Mouse (Mus musculus): ENCODE measurements at regions not wholly inside any gene's neighbourhood (a gene's known extent, or its start where the extent isn't known, plus 50 kb on each side); places are given as distances from the start of the nearest gene placed in this dataset.
A peak's percentile ranks its signal among the peaks of the same experiment; 100 is the strongest.
"Not testable (repeated sequence)": the region's sequence is repeated elsewhere in the genome, so short reads cannot be mapped to it uniquely, and the experiment has no call there.

DNA sequence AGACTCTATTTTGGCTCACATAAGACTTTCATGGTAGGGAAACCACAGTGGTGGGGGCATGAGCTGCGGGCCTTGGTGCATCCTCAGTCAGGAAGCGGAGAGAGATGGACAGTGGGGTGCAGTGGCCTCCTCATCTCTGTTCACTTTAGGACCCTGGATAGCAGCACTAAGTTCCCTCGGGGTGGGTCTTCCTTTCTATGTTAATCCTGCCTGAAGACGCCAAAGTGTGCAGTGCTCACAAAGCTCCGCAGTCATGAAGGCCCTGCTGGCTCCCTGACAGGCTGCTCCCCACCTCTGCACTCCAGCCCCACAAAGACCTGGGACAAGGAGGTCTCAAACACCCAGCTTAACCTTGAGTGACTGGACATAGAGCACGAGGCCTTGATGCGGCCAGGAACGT is 56.8 kb downstream of the Sox1 start:
- no peak overlapping the region for H3K4me2 ChIP-seq (replicated peaks)
- H3K36me3 ChIP-seq: no peaks in the 10 kb centered on the region
- no peak for ATAC-seq (ENCODE audit: low FRiP score, low read depth)
- peaks cover 35% of the 10 kb centered on the region for H3K27me3 ChIP-seq
- H3K9ac ChIP-seq (replicated peaks): no peak overlapping the region
- no peaks in the 10 kb centered on the region for H3K9me3 ChIP-seq
- 62% methylated on average over 8 of the region's 8 CpGs for WGBS
- no peaks in the 10 kb centered on the region for H3K4me1 ChIP-seq
- no peak overlapping the region for H3K4me3 ChIP-seq
- H3K27ac ChIP-seq (replicated peaks): no peak overlapping the region

DNA sequence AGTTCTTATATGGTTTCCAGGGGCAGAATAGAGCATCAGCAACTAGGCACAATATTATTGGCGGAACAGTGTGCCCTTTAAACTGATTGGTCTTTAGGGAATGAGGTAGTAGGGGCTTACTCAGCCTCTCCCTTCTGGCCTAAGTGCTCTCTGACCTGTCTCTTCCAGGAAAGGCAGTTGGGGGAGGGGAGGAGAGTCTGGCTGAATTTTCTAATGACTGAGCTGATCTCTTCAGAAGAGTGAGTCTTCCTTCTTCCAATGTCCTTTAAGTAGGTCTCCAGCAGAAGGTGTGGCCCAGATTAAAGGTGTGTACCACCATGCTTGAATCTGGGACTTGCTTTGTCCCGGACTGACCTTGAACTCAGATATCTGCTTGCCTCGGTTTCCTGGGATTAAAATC is 60.3 kb downstream of the Sox1 start:
- not testable (repeated sequence) for H3K9ac ChIP-seq (replicated peaks); H3K36me3 ChIP-seq; ATAC-seq (ENCODE audit: low FRiP score, low read depth); H3K27ac ChIP-seq (replicated peaks); H3K9me3 ChIP-seq; H3K4me2 ChIP-seq (replicated peaks); H3K4me3 ChIP-seq
- WGBS: 88% methylated on average over 3 of the region's 3 CpGs
- Histone ChIP-seq H3K4me1 (peaks cover 11% of the 10 kb centered on the region; the same call in 1 of the 2 replicates), H3K27me3 (peaks cover 28% of the 10 kb centered on the region; the same call in 1 of the 2 replicates)

DNA sequence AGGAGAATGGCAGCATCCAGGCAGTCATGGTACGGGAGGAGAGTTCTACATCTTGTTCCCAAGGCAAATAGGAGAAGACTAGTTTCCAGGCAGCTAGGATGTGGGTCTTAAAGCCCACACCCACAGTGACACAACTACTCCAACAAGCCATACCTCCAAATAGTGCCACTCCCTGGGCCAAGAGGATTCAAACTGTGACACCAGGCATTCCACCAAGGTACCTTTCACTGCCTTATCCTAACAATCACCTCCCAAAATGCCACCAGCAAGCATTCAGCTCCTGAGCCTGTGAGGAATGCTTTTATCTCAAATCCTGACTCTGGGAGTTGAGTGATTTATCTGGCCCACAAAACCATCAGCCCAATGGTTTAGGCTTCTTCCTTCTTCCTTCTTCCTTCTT is 61.2 kb downstream of the Sox1 start:
- 96% methylated on average over 1 of the region's 1 CpGs for WGBS

DNA sequence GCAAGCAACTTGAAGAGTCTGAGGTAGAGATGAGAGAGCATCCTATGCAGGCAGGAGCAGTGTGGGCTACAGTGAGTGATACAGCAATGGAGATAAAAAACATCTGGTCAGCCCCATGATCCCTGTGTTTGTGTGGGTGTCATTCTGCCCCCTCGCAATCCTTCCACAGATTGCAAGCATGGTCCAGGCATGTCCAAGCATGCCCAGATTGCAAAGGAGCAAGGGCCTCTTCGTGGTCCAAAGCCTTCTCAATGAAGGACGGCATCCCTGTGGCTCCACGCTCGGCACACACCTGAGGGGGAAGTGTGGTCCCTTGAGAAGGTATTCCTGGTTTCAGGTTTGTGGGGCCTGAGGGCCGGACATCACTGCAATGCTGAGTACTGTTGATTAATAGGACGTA is 61.9 kb downstream of the Sox1 start:
- peaks cover 17% of the 10 kb centered on the region for H3K4me1 ChIP-seq
- H3K27me3 ChIP-seq: peaks cover 31% of the 10 kb centered on the region
- no peak overlapping the region for H3K27ac ChIP-seq (replicated peaks)
- no peak overlapping the region for H3K4me2 ChIP-seq (replicated peaks)
- no peak overlapping the region for H3K9ac ChIP-seq (replicated peaks)
- H3K4me3 ChIP-seq: no peak overlapping the region
- no peaks in the 10 kb centered on the region for H3K36me3 ChIP-seq
- H3K9me3 ChIP-seq: no peaks in the 10 kb centered on the region
- no peak for ATAC-seq (ENCODE audit: low FRiP score, low read depth)
- 72% methylated on average over 7 of the region's 7 CpGs for WGBS

More for the DNA sequence above, 61.2 kb downstream of the Sox1 start:
- ATAC-seq (ENCODE audit: low FRiP score, low read depth): no peak
- H3K4me2 ChIP-seq (replicated peaks): no peak overlapping the region
- no peaks in the 10 kb centered on the region for H3K36me3 ChIP-seq
- H3K9ac ChIP-seq (replicated peaks): no peak overlapping the region
- H3K9me3 ChIP-seq: no peaks in the 10 kb centered on the region
- H3K4me3 ChIP-seq: no peak overlapping the region
- H3K27ac ChIP-seq (replicated peaks): no peak overlapping the region
- peaks cover 35% of the 10 kb centered on the region for H3K27me3 ChIP-seq
- H3K4me1 ChIP-seq: peaks cover 11% of the 10 kb centered on the region; the same call in 1 of the 2 replicates

DNA sequence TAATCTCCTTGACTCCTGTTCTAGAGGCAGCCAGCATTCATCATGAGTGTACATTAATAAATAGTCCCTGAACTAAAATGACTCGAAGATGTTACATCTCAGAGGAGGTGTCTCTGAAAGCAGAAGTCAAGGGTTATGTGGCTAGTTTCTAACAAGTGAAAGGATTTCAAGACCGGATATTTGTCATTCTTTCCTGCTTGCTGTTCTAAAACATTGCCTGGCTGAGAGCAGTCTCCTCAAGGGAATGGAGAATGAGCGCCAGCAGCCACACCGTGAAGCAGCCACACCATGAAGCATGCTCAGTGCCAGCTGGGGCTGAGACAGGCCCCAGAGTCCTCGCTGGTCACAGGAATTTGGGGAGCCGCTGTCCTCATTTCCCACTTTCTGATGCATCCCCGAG is 71.8 kb downstream of the Sox1 start:
- no peak overlapping the region for H3K4me2 ChIP-seq (replicated peaks)
- H3K9ac ChIP-seq (replicated peaks): no peak overlapping the region
- peaks cover 20% of the 10 kb centered on the region for H3K4me1 ChIP-seq
- no peak for ATAC-seq (ENCODE audit: low FRiP score, low read depth)
- no peaks in the 10 kb centered on the region for H3K9me3 ChIP-seq
- no peaks in the 10 kb centered on the region for H3K36me3 ChIP-seq
- H3K27ac ChIP-seq (replicated peaks): no peak overlapping the region
- no peak overlapping the region for H3K4me3 ChIP-seq
- 91% methylated on average over 7 of the region's 7 CpGs for WGBS
- peaks cover 66% of the 10 kb centered on the region for H3K27me3 ChIP-seq

DNA sequence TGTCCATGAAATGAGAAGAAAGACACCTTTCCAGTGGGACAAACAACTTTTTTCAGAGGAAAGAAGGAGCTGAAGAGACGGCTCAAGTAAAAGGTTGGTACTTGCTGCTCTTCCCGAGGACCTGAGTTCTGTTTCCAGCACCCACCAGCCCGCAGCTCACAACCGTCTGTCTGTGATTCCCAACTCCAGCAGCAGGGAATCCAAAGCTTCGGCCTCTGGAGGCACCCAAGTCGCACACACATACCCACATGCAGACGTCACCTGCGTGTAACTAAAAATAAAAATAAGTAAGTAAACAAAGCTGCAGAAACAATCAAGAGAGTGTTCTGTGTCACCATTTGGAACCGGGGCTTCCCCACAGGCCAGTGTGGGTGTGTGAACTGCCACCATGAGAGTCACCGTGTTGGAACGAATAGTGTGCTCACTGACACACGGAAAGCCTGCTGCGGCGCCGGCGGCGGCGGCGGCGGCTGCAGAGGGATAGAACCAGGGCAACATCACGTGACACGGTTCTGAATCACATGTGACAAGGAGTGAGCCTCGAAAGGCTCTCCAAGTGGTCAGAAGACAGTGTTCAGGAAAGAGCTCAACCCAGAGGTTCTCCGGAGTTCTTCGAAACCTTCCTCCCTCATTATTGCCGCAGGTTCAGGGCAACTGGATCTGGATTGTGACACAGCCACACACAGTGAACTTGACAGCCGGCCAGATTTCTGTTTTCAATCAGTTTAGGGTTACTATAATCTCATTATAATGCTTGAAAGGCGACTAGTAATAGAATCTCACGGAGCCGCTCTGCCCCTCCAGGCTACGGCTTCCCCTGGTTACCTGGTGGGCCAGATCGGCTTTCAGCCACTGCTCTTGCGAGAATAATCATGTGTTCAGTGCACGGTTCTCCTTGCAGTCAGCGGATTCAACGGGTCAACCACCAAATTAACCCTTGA is 72.6 kb downstream of the Sox1 start:
- no peak for ATAC-seq (ENCODE audit: low FRiP score, low read depth)
- Histone ChIP-seq H3K4me3 (no peak overlapping the region), H3K9me3 (no peaks in the 10 kb centered on the region), H3K36me3 (no peaks in the 10 kb centered on the region), H3K4me2 (replicated peaks) (no peak overlapping the region), H3K9ac (replicated peaks) (no peak overlapping the region; the same call in 1 of the 2 replicates), H3K4me1 (peaks cover 16% of the 10 kb centered on the region), H3K27ac (replicated peaks) (no peak overlapping the region), H3K27me3 (peaks cover 72% of the 10 kb centered on the region)
- WGBS: 69% methylated on average over 36 of the region's 36 CpGs

DNA sequence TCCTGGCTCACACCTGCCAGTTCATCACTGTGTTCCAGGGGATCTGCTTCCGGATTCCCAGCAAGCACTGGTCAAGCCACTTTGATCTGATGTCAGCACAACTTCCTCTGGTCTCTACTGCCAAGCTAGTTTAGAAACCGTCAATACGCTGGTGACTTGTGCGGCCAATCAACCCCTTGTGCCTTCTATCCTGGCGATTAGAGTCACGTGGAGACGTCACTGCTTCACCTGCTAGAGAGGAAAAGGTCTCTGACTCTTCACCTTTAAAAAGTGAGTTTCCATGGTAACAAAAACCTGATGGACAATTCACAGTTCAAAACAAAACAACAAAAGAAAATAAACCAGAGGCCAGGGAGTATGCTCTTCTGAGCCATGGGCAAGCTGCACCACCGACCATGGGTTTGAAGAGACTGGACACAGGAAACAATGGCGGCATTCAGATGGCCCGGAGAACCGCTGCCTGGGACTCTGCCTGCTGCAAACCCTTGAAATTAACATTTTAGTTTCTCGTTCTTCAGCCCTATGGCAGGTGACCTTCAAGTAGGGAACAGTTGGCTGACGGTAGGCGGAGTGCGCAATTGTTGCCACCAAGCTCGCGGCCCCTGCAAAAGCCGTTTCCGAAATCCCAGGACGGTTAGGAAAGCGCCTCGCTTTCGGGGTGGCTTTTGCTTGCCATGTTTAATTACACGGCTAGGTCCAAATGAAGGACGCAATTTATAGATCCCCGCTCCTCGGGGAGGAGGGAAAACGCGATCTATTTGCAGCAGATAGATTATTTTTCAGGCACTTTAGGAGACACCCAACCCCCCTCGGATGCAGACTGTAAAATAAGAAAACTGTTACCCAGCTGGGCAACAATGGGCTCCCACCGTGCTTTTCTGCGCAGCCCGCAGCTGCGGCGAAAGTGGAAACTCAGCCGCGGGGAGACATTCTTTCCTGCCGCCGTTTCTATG is 82.6 kb downstream of the Sox1 start:
- peak; percentile 84 for ATAC-seq (ENCODE audit: low FRiP score, low read depth)
- H3K4me1 ChIP-seq: peaks cover 48% of the 10 kb centered on the region
- H3K9me3 ChIP-seq: no peaks in the 10 kb centered on the region
- peaks cover 54% of the 10 kb centered on the region for H3K27me3 ChIP-seq
- H3K4me3 ChIP-seq: peak overlapping the region; percentile 31
- 6% methylated on average over 39 of the region's 39 CpGs for WGBS
- H3K9ac ChIP-seq (replicated peaks): peak overlapping the region; percentile 29
- peak overlapping the region; percentile 75 for H3K27ac ChIP-seq (replicated peaks)
- peak overlapping the region; percentile 57 for H3K4me2 ChIP-seq (replicated peaks)
- no peaks in the 10 kb centered on the region for H3K36me3 ChIP-seq

DNA sequence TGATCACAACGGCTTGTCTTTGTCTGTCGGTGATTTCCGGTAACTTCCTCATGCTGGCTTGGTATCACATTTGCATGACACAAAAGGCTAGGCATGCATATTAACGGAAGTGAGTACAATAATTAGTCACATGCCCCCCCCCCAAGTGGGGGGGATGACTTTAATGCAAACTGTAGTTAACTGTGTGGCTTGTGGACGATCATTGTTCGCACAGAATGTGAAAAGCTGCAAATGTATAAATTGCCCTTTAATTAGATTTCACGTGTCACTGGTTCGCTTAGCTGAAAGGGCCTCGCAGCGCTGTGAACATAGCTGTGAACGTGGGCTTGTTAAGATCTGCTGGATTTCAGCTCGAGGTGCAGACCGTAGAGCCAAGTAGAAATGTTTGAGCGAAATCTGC is 86.8 kb downstream of the Sox1 start:
- H3K9me3 ChIP-seq: no peaks in the 10 kb centered on the region
- peaks cover 72% of the 10 kb centered on the region for H3K27me3 ChIP-seq
- H3K27ac ChIP-seq (replicated peaks): 0 out of 2 replicates have a peak overlapping the region, but pooled peaks have one; percentile 15
- H3K36me3 ChIP-seq: no peaks in the 10 kb centered on the region
- no peak overlapping the region for H3K9ac ChIP-seq (replicated peaks)
- peaks cover 69% of the 10 kb centered on the region for H3K4me1 ChIP-seq
- ATAC-seq (ENCODE audit: low FRiP score, low read depth): no peak
- WGBS: 38% methylated on average over 14 of the region's 14 CpGs
- no peak overlapping the region for H3K4me2 ChIP-seq (replicated peaks)
- no peak overlapping the region for H3K4me3 ChIP-seq

DNA sequence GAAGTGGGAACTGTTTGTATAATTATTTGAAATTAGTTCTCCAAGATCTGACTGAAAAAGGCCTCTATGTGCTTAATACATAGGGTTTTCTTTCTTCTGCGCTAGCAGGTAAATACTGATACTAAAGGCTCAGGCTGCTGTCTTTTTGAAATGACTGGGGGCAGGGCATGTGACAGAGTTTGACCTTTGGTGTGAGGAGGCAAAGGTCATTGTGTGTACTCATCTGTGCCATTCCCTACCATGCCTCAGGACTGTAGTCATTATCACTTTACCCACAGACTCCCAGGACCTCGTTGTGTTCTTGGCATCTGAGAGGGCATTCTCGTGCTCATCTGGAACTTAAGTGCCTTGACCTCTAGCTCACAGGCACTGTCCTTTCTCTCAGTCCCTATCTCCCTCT is 88.5 kb downstream of the Sox1 start:
- no peaks in the 10 kb centered on the region for H3K36me3 ChIP-seq
- H3K27ac ChIP-seq (replicated peaks): no peak overlapping the region
- H3K27me3 ChIP-seq: peaks cover 83% of the 10 kb centered on the region
- WGBS: 85% methylated on average over 3 of the region's 3 CpGs
- ATAC-seq (ENCODE audit: low FRiP score, low read depth): no peak
- H3K4me3 ChIP-seq: no peak overlapping the region
- H3K9ac ChIP-seq (replicated peaks): no peak overlapping the region
- H3K4me2 ChIP-seq (replicated peaks): no peak overlapping the region
- no peaks in the 10 kb centered on the region for H3K9me3 ChIP-seq
- H3K4me1 ChIP-seq: peaks cover 56% of the 10 kb centered on the region

DNA sequence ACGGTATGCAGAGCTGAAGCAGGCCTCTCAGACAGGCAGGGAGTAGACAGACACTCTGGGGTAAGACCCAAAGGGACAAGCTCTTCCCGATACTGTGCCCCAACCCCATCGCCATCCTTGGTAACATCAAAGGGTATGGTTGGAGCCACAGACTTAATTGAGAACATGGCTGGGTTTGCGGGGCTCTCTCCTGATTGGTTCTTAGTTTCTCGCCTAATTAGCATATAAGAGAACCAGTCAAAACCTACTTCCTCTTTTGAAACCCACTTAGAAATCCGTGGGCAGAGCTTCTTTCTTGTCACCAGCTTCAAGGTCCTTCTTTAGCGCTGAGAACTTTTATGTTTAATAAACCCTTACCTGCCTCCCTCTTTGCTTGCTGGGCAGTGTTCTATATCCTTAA is 87.5 kb upstream of the Spaca7 start:
- Histone ChIP-seq H3K9ac (replicated peaks) (no peak overlapping the region), H3K4me1 (peaks cover 40% of the 10 kb centered on the region), H3K4me3 (no peak overlapping the region), H3K27me3 (peaks cover 70% of the 10 kb centered on the region), H3K4me2 (replicated peaks) (no peak overlapping the region), H3K36me3 (no peaks in the 10 kb centered on the region), H3K27ac (replicated peaks) (no peak overlapping the region), H3K9me3 (no peaks in the 10 kb centered on the region)
- 84% methylated on average over 7 of the region's 7 CpGs for WGBS
- ATAC-seq (ENCODE audit: low FRiP score, low read depth): no peak

DNA sequence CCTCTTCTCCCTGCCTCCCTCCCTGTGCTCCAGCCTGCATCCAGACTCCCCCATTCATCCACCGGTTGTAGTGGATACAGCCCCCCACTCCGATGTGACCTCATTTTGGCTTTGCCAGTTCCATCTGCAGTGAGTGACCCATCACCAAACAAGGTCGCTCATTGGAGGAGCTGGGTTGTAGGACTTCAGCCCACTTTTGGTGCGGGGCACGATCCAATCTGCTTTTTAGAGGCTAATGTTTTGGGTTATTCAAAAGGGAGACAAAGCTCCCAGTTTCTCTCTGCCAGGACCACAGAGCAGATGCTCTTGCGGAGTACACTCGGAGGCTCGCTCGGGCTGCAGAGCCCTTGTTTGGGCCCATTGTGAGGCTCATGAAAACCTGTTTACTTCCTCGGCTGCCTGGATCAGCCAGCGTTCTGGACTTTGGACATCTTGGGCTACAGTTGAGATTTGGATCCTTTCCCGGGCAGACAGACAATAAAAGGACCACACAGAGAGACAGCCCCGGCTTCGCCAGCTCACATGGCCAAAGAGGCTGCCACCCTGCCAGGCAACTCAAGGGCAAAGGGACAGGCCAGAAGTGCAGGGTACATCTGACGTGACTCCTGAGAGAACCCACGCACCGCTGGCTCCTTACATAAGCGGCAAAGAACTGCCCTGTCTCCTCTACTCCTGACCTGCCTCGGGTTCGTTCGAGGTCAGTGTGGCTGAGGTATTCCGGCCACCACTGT is 86.3 kb upstream of the Spaca7 start:
- Histone ChIP-seq H3K27me3 (peaks cover 62% of the 10 kb centered on the region), H3K9me3 (no peaks in the 10 kb centered on the region), H3K4me1 (peaks cover 34% of the 10 kb centered on the region), H3K4me2 (replicated peaks) (no peak overlapping the region), H3K36me3 (no peaks in the 10 kb centered on the region), H3K4me3 (no peak overlapping the region), H3K27ac (replicated peaks) (peak overlapping the region; percentile 44), H3K9ac (replicated peaks) (no peak overlapping the region)
- 60% methylated on average over 22 of the region's 22 CpGs for WGBS
- ATAC-seq (ENCODE audit: low FRiP score, low read depth): peak; percentile 45
